Mouse (Mus musculus): ENCODE data around the gene Pcnt. TPM values are rescaled to one million over a fixed set of nuclear protein-coding genes. Genes with fewer than 3 reads are reported as not detected.
A peak's percentile ranks its signal among the peaks of the same experiment; 100 is the strongest.

Pcnt gene
- total RNA-seq, 2 experiments from 2014 or later, result 13.8 to 15.5 TPM

DNA sequence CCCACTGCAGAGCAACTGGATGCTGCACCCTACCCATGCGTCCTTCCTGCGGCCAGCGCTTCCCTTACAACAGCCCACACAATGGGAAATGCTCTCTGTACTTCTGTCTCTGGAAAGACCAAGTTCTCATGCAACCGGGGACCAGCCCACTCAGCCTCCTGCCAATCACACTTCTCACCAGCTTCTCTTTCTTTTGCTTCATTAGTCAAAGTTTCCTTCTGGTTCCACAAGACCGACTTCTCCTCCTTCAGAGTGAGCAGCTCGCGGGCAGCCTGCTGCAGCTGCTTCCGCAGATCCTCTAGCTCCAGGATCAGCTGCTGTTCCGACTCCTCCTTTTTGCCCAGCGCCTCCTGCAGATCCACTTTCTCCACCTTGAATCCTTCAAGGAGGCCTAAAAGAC lies 34.1 kb downstream of the Pcnt start:
- DNase-seq, result no peak

DNA sequence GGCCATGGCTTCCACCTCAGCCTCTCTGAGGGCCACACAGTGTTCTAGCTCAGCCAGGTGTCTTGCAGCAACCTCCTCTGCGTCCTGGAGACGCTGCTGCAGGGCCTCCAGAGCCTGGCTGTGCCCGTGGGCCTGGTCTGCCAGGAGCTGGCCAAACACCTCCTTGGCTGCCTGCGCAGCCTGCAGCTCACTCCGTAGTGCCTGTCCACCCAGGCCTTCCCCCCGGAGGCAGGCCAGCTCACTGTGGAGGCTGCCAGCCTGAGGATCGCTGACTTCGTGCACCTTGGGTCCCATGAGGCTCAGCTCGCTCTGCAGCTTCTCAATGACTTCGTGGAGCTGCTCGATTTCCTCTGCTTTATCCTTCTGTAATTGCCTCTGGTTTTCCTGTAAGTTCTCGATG lies 50.0 kb downstream of the Pcnt start:
- no peak for DNase-seq

DNA sequence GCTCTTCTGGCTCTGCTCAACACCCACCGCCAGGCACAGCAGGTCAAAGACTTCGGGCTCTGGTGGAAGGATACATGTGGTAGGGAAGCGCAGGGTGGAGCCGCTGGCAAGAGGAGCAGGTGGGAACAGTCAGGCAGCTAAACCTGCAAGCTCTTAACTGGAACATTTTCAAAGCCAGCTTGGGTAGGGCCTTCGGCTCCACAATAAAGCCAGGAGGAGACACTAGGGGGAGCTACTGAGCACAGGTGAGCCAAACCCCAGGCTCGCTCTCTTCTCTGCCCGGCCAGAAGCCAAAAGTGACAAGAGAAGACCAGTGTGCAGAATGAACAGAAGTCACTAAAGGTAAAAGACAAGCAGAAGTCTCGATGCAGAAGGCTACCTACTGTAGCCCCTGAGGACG lies 50.8 kb downstream of the Pcnt start:
- DNase-seq, result peak in 1 of 2 experiments; percentile 13

DNA sequence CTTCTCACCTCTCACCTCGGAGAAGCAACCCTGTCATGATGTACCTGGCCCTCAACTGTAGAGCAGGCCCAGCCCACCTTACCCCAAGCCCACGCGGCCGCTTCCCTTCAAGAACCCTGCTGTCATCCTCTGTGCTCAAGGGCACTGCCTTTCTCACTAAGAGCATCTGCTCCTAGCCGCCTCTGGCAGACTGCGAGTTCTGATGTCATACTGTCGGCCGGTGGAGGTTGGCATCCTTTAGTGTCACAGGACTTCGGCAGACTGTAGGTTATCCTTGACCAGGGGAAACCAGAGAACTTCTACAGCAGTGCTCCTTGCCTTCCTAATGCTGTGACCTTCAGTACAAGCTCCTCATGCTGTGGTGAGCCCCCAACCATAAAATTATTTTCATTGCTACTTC lies 51.4 kb downstream of the Pcnt start:
- no peak for DNase-seq

DNA sequence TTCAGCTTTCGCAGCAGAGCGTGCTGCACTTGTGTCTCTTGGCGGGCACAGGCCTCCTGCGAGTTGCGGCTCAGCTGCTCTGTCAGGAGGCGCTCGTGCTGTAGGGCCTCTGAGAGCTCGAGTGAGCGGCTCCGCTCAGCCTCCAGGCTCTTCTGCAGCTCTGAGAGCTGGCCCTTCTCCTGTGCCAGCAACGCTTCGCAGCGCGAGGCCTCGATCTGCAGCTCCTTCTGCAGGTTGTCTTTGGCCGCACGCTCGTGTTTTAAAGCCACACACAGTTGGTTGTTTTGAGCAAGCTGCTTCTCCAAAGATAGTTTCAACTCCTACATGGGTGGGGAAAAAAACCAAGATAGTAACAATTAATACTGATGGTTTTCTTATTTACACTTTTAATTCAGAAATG lies 67.6 kb downstream of the Pcnt start:
- DNase-seq, result peak; percentile 24 to 41

DNA sequence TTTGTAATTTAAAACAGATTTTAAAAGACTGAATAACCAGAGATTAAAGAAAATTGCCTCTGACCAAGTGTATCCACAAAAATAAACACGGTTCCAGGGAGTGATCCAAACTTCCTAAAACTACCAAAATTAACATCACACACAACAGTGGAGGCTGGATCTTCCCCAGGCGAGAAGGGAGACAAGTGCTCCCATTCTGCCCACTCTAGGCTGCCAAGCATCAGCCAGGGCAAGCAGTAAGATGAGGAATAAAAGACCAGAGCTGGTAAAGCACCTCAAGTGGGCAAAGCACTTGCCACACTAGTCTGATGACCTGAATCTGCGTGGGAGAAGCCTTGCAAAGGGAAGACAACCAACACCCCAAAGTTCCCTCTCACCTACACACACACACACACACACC lies 70.8 kb downstream of the Pcnt start:
- no peak for DNase-seq

DNA sequence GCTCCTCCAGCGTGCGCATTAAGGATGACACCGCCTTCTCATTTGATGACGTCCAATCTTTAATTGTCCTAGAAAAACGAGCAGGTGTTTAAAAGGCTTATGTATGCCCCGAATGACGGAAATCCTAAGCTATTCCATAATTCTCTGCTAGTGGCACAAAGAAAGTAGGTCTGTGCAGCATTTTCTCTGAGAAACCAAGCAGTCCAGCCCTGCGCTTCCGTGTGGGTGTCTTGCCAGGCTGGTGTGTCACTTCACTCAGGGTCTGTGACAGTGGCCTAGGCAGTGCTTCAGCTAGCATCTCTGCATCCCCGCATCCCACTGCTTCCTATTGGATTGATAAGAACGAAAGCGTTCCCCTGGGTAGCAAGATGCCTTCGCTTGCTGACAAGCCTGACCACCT lies 73.8 kb downstream of the Pcnt start:
- DNase-seq, result no peak

DNA sequence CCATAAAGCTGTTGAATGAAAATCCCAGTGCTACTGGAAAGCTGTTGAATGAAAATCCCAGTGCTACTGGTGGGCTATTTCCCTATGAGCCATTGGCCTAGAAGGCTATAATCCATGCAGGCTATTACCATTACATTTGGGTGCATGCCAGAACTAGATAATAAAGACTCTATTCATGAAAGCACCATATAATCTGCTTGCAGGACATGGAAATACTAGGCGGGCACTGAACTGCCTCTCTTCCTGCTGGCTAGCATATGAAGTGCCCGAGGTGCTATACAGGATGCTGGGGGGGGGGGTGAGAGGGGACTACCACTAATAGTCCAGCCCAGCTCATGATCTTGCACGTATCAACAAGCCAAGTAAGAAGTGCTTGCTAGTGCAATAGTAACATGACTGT lies 79.4 kb downstream of the Pcnt start:
- DNase-seq, result no peak

DNA sequence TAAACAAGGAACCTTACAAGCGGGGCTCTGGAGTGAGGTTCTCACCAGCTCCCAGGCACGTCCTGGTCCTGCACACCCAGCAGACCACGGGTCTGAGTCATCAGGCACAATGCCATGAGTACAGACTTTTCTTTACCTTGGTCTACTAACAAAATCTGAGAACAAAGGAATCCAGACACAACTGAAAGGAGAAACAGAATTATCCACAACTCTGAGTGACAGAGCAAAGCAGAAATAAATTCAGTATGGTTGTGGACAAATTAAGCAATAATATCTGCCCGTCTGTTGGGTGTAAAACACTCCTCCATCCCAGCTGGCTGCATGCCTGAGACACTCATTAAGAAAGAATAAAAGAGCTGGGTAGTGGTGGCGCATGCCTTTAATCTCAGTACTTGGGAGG lies 84.1 kb downstream of the Pcnt start:
- peak; percentile 53 to 59 for DNase-seq

DNA sequence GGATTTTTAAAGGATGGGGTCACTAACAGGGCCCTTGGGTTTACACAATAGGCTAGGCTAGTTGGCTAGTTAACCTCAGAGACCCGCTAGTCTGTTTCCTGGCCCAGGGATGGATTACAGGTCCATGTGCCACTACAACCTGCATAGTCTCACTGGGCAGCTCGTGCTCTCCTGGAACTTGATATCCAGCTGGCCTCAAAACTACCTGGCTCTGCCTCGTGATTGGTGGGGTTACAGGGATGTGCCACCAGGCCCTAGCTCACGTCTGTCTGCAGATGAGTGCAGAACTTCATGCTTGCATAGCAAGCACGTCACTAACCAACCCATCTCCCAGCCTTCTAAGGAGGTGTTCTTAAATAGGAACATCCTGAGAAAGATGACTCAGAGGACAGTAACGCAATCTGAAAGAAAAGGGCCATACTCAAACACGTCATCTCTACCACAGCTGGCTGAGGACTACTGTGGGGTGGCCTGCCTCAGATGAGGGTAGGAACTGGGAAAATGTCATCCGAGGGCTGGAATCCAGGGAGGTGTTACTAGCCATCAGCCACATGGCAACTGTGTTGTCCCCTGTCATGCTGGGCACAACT lies 85.2 kb downstream of the Pcnt start:
- no peak for DNase-seq

DNA sequence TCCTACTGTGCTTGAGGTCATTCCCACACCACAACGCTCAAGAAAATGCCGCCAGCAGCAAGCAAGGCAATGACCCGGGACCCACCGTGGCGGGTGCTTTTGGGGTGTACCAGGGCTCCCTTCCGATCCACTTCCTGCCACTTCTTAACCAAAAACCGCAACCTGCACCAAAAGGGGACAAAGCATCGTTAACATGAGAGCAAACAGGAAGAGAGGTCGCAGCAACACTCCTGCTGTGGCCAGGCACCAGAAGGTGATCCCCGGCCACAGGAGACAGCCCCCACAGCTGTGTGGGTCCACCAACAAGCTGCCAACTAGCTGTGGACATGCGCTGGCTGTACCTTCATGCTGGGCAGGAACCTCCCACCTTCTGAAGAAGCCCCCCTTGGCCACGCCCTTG lies 87.6 kb downstream of the Pcnt start:
- DNase-seq, result no peak

DNA sequence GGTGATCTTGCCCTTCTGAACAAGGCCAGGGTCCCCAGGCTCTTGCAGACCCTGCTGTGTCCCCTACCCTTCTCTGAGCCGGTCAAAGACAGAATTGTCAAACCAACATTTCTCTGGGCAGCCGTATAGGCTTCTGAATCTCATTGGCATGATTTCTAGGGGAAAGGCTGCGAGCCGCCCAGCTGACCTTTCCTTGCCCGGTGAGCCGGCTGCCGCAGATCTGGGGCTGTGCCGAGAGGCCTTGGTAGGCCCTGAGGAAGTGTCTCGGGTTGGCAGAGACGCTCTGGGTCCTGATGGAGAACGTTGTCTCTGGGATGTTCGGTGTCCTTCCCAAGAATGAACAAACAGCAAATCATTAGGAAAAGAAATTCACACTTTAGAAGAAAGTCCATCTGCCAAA lies 88.6 kb downstream of the Pcnt start:
- DNase-seq, result peak; percentile 64 to 69

DNA sequence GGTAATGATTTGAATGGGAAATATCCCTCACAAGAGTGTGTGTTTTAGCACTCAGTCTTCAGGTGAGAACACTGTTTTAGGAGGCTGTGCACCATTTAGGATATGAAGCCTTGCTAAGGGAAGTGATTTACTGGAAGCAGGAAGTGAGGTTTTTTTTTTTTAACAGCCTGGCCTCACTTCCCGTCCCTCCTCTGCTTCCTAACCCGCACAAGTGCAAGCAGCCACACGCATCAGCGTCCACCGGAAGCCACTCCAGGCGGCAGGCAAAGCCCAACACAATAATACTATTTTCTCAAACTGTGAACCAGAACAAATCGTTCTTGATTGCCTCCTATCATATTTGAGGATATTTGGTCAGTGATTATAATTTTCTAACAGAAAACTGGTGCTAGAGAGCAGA lies 90.6 kb downstream of the Pcnt start:
- no peak for DNase-seq

DNA sequence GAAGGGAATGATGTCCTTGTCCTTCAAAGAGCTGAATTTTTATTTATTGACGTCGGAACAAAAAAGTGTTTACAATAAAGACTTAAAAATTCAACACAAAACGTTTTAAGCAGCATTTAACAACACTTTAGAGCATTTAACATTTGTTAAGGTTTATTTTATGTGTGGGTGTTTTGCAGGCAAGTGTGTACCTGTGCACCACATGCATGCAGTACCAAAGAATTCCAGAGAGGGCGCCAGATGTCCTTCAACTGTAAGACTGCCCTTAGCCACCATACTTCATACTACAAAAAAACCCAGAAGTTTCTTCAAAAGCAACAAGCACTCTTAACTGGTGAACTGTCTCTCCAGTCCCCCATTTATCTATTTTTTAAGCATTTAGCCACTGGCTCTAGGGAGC lies 96.0 kb downstream of the Pcnt start:
- DNase-seq, result peak; percentile 63 to 64

DNA sequence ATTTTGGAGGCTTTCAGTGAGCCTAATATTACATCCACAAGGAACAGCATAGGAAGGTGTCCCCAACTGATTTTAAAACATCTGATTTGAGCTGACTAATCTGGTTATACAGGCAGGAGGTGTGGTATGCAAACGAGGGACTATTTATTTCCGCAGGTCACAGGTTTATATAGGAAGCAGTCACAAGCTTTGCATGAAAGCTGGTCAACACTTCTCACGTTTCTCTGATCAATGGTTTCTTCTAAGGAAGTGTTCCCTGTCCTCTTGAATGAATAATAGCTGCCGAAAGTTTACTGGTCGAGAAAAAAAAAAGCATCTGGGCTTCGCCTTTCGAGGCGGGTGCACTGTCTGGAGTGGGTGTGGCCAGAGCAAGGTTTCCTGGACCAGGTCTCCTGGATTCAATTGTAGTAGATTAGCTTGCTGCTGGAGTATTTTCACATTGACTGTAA lies 96.5 kb downstream of the Pcnt start:
- DNase-seq, result peak; percentile 23 to 44

DNA sequence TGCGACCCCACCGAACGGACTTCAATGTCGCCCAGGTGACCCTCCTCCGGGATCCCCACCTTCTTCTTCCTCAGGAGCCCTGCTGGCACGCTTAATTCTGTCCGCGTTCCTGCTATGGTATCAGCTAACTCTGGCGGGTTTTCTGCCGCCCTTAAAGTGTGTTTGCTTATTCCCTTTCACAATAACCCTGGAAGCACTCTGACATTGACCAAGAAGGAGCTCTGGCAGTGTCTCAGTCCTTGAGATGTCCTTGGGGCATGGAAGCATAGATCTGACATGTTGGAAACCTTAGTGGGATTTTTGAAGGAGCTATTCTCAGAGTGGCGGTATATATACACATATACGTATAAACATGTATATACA lies 97.1 kb downstream of the Pcnt start:
- no peak for DNase-seq

DNA sequence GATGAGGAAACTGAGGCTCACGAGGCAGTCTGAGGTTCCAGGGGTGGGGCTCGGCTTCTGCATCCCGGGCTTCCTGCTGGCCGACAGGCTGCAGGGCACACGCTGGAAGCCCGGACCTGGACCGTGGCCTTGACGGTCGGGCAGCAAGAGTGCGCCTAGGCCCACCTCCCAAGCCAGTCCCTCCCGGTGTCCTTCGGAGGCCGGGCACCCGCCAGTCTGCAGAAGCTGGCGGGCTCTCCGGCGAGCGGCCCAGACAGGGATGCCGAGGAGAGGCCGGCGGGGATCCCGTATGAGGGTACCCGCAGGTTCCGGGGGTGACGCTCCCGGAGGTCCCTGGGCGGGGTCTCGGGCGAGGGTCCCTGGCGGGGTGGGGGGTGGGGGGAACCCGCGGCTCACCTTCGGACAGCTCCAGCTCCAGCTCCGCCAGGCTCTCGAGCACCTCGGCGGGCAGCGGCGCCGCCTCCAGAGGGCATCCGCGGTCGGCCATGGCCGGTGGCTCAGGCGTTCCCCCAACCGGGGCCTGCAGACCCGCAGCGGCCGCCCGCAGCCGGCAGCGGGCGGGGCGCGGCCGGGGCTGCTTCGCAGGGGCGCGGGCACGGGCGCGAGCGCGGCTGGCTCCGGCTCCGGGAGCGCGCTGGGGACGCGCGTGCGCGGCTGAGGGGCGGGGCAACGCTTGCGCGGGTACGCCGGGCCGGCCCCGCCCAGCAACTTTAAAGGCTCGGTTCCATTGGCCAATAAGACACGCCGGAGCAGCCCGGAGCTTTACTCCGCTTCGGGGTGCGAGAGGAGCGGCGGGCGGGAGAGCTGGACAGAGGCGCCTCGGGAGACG lies 97.7 kb downstream of the Pcnt start, which contains the start of gene Dip2a:
Gene Dip2a (minus strand): TSS at position 581 of the 829 bp plus-strand sequence.
- peak; percentile 97 to 99 for DNase-seq

DNA sequence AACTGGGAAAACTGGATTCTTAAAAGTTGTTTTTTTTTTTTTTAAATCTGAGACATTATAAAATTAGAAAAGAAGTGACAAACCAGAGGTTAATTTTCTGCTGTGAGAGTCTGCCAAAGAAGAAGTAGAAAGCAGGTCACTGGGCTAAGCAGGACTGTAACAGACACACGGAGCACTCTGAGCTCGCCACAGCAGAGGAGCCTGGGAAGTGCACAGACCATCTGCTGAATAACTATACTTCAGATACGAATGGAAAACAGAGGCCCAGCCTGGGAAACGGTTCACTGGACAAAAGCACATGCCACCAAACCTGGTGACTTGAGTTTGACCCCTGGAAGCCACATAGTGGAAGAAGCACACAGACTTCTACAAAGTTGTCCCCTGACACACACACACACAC lies 108.2 kb downstream of the Pcnt start:
- DNase-seq, result no peak

DNA sequence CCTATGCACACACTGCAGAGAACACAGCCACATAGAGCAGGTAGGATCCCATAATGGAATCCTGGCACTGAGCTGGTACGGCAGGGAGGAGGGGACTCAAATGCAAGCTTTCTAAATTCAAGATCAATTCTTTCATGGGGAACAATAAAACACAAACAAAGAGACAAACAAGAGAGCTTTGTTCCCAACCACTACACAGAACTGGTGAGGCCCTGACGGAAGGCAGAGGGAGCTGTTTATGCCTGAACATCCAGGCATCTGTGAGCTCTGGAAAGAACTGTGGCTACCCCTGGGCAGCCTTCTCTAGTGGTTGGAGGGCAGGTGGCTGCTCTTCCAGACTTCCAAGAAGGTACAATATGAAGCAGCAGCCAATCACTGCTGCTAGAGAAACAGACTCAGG lies 110.5 kb downstream of the Pcnt start:
- DNase-seq, result no peak

DNA sequence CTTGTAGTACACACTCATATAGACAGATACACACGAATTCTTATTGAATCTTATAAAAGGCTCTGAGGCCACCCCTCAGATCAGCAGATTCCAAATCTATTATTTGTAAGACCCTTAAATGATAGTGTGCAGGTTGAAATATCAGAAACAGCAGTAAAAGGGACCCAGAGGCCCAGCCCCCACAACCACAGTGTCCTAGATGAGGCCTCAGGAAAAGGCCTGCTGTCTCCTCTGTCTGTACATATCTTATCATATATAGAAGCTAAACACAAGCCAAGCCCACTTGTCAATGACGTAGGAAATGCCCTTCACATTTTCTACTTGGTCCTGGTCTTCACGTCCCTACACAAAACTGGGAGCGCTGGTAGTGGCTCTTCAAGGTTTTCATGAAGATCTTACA lies 113.5 kb downstream of the Pcnt start:
- no peak for DNase-seq

DNA sequence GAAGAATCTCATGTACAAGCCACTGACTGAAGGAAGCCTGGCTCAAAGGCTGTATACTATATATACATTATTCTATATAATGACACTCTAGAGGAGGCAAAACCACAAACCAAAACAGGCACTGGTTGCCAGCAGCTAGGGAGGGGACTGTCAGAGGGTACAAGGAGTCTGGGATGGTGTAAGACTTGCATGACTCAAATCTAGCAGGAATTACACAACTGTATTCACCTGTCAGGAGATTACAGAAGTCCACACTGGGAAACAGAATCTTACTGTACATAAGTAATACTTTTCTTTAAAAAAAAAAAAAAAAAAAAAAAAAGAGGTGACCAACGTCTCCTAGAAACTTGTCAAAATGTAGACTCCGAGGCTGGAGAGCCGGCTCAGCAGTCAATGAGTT lies 114.0 kb downstream of the Pcnt start:
- no peak for DNase-seq

DNA sequence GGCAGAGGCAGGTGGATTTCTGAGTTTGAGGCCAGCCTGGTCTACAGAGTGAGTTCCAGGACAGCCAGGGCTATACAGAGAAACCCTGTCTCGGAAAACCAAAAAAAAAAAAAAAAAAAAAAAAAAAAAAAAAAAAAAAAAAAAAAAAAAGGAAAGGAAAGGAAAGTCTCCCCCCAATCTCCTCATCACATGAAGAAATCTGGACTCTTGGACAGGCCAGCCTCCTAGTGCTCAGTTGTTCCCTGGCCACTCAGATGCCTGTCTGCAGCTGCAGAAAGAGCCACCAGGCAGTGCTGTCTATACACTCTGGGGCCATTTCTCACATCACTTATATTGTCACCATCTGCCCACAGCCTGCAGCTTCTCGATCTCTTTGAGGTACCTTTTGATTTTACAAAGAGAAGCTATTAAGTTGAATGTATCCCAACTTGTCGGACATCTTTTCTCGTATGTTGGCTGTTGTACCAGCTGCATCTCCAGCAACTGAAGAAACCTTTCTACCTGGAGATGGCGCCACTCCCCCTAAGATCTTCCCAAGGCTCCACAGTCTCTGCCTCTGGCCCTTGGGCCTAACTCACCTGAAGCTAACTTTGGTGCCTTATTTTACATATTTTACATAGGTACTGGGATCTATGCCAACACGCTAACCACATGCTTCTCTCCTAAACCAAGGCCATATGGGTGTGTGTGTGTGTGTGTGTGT lies 116.1 kb downstream of the Pcnt start:
- DNase-seq, result peak; percentile 44 to 67

DNA sequence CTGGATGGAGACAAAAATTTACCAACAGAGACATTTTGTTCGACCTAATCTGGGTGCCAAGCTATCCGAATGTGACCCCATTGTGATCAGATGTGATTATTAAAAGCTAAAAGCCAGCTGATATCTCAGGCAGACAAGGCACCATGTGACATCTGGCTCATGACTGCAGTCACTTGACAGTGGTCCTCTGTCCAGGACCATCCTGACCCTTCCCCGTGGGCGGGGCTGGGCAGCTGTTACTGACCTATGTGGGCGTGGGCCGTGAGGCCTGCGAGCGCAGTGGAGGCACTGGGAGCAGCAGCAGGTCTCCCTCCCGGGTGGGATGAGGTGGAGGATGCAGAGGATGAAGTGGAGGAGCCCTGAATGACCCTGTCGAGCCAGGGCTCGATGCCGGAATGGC lies 125.0 kb downstream of the Pcnt start:
- no peak for DNase-seq

All from adrenal gland, postnatal 36 days (tissue).